Mouse (Mus musculus) frontal cortex, adult 2 months (tissue): ENCODE measurements at regions not wholly inside any gene's neighbourhood (a gene's known extent, or its start where the extent isn't known, plus 50 kb on each side); places are given as distances from the start of the nearest gene placed in this dataset.
A peak's percentile ranks its signal among the peaks of the same experiment; 100 is the strongest.
"Not testable (repeated sequence)": the region's sequence is repeated elsewhere in the genome, so short reads cannot be mapped to it uniquely, and the experiment has no call there.

ENCODE experiments used
- DNase-seq, 2 experiments: peaks; one replicate each; pipeline ENCODE4 v3.0.0; 2022; ENCODE audit warnings: low spot score in 1 of 2; ENCODE audit errors: extremely low spot score in 1 of 2

- DNase-seq, result peak in 1 of 2 experiments; percentile 21
These were observed 189.7 kb downstream of the Med10 start for GRCm38 (mm10) chr13:69991892-69992261.

GRCm38 (mm10) chr13:70003591-70003990 is 201.4 kb downstream of the Med10 start:
- DNase-seq, result peak in 1 of 2 experiments; percentile 42

DNA sequence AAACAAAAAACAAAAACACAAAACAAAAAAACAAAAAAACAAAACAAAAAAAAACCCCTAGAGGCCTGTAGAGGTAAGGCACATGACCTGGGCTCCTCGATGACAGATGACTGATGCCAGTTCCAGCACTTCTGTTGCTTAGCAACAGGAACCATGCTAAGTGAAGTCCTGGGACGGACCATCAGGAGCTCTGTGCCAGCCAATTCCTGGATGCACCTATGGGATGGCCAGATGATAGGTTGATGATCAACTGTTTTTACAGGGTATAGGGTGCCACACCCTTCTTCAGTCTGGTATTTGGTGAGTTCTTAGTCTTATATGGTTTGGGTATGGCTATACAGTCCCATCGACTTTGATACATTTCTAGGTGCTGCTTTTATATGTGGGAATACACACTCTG is 209.9 kb downstream of the Med10 start:
- no peak for DNase-seq

DNA sequence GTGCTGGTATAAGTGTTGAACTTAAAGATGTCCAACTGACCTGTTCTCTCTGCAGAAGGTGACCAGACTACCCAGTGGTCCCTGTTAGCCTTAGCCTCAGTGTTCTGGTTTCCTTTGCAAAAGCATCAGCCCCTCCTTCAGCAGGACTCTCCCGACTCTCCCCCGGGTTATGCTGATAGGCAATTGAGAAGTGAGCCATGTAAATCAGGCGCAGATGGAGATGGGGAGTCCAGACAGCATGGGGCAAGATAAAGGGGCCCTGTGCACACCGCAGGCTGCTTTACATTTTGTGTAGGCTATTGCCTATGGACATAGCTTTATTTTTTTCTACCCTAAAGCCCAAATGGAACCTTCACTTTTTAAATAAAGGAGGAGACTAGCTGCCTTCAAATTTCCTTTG is 213.0 kb downstream of the Med10 start:
- no peak for DNase-seq

DNA sequence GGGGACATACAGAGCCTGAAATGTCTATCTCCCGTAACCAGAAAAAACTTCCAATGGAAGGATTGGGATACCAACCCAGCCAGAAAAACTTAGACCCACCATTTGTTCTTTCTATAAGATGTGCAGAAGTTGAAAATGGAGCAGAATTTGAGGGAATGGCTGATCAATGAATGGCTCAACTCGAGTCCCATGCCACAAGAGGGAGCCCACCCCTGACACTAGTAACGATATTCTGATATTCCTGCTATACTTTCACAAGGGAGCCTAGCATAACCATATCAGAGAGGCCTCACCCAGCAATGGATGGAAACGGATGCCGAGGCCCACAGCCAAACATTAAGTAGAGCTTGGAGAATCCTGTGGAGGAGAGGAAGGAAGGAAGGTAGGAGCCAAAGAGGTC is 215.3 kb downstream of the Med10 start:
- peak in 1 of 2 experiments; percentile 7 for DNase-seq

- DNase-seq, result no peak
These were observed 218.0 kb downstream of the Med10 start for GRCm38 (mm10) chr13:70019999-70020838.

DNA sequence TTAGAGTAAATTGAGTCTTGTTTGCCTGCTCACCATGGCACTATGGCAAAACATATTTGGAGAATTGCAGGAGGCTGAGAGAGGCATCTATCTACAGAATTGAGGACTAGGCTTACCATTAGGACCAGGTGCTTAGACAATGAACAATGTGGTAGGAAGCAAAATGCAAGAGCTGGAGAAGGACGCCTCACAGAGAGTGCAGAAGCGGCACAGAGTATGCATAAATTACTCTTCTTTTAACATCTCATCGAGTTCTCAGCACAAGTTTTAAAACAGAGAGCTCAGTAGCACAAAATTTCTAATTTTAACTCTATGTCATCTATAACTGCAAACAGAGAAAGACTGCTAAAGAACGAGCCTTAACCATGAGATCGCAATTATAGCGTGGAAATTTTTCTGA is 231.1 kb downstream of the Med10 start:
- DNase-seq, result peak in 1 of 2 experiments; percentile 9

DNA sequence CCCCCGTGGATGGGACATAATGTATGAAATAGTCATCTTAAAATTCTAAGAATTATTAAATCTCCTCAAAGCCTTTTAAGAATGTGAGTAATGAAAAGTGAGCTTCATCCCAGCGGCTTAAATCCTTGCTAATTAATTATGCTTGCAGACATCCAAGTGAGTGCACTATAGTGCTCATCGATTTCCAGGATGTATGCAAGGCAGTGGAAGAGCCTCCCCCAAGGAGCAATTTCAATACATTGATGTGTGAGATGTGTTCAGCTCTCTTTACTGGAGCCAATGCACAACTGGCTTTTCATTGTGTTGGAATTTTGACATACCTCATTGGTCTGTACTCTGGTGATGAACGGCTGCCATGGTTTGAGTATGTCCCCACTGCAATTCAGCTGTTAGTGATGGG is 231.6 kb downstream of the Med10 start:
- no peak for DNase-seq

- peak in 1 of 2 experiments; percentile 18 for DNase-seq
These were observed 235.9 kb downstream of the Med10 start for GRCm38 (mm10) chr13:70037985-70038667.

DNA sequence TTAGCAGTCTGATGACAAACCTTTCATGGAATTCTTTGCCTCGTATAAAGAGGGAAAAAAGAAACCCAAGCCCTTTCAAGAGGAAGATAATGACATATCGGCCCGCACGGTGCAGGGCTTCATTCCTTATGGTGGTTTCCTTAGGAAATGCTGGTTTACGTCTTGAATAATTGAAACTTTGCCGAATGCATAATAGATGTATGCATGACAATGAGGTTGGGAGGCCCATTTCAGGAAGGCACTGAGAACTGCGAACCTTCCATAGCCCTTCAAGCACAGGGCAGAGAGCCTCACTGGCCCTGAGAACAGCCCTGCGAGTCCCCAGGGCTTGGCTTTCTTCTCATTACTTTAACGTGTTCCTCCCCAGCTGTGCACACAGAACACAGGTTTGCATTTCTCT is 255.7 kb downstream of the Med10 start:
- DNase-seq, result no peak

DNA sequence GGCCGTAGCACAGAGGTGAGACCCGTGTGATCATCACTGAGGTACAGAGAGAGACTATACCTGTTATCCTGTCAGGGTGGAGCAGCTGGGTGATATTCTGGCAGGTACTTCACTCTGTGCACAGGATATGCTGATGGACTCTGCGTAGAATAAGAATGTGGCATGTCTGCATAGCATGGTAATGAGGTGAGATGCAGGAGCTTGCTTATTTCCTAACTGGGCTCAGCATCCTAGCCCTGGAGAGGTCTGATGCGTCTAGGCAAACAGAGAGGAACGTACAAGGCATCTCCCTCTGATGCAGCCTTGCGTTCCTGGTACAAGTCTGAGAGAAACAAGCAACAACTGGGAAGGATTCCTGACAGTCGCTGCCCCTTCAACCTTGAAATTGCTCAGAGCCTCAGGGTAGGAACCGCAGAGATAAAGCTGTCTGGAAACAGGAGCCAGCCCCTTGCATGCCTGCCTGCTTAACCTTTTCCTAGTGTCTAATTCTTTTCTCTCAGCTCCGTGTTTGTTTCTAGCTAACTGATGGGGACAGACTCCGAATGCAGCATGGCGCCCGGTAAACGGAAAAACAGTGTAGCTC is 259.3 kb downstream of the Med10 start:
- DNase-seq, result no peak

- no peak for DNase-seq
These were observed 271.5 kb downstream of the Med10 start for GRCm38 (mm10) chr13:70073655-70074054.

GRCm38 (mm10) chr13:70075353-70075752 is 273.2 kb downstream of the Med10 start:
- no peak for DNase-seq

DNA sequence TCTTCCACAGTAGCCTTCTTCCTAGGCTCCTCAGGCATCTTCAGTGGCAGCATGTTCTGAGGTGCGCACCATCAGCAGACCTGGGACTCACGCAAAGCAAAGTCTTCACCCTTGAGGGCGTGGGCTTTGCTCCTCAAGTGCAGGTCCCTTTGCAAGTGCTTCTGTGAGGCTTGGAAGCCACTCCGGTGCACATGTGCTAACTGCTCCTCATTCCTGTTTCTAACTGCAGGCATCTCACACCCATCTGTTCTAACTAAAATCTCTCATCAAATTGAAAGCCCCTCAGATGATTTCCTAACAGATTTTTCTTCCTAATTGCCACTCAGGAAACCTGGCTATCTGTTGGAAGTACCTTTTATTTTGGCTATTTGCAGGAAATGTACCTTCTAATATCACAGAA is 278.9 kb downstream of the Med10 start:
- DNase-seq, result no peak

GRCm38 (mm10) chr13:70092886-70093285 is 290.7 kb downstream of the Med10 start:
- no peak for DNase-seq

GRCm38 (mm10) chr13:70093970-70094369 is 291.8 kb downstream of the Med10 start:
- no peak for DNase-seq

DNA sequence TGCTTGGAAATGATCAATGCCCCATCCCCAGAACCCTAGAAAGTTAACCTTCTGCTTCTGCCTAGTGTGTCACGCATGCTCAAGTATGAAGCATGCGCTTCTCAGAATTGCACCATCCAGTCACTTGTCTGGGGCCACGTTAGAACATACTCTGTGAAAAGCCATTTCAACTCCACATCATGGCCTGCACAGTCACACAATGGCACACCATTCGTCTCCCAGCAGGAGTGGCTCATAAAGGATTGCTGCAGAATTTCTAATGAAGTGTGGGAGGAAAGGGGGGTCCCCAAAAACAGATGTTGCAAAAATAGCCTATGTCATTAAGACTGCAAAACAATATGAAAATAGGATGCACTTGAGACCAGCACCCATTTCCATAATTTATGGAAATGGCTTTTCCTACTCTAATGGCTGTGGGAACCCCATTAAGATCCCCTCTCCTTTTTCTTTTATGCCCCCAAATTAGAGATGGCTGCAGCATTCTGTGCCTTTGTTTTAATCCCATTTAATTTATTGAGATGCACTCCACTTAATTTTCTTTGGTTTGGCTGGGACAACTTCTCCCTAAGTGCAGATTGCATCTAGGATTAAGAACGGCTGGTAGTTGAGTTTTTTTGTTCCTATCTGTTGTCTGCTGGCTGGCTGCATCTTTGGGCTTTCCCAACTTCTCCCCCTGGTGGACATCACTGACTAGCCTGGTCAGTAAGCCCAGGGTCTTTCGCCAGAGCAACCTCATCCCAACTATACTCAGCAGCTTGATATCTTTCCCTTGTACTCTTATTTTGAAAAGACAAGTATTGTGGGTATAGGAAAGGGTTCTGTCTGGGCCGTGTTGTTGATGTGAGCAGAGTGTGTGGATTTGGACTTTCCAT is 294.5 kb downstream of the Med10 start:
- no peak for DNase-seq

GRCm38 (mm10) chr13:70100091-70100490 is 297.9 kb downstream of the Med10 start:
- not testable (repeated sequence) for DNase-seq

GRCm38 (mm10) chr13:70103021-70103420 is 300.8 kb downstream of the Med10 start:
- no peak for DNase-seq

DNA sequence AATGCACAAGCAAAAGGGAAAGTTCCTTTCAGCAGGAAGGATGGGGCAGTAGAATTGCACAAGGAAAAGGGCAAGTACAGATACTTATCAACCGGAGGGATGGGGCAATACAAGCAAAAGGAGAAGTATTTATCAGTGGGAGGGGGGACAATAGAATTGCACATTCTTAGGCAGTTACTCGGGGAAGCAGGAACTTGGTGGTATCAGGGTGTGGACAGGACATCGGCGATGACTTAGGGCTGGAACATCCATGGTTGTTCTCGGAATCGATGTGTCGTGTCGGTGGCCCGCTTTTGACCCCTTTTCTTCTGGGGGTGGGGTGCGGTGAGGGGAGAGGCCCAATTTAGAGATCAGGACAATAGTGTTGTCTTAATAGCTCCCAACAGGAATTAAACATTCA is 301.3 kb downstream of the Med10 start:
- DNase-seq, result not testable (repeated sequence)

- no peak for DNase-seq
These were observed 301.7 kb downstream of the Med10 start for GRCm38 (mm10) chr13:70103903-70104302.
